Mouse (Mus musculus) left cerebral cortex, postnatal 10 days (tissue): Measurements from ENCODE around the gene Acot7. TPM values are rescaled to one million over a fixed set of nuclear protein-coding genes. Genes with fewer than 3 reads are reported as not detected.

ENCODE experiments used
- DNase-seq, 2 experiments: peaks; one replicate each; pipeline ENCODE4 v3.0.0; 2021 to 2022; ENCODE audit warnings: low spot score in 2 of 2, mixed read lengths in 1 of 2; ENCODE audit errors: extremely low spot score in 1 of 2
- intact Hi-C: fragments of 180-260 bp; cut with DNase I; formaldehyde crosslinking; loops from one replicate; pipeline ENCODE4 v1.15.1; 2025
- total RNA-seq, 2 experiments: library from RNA; stranded (reverse); gene quantifications; 2 replicates each; pipeline ENCODE4 v1.2.3; 2021

The Acot7 gene
- total RNA-seq, 2 experiments from 2014 or later, result 415 to 420 TPM

DNA sequence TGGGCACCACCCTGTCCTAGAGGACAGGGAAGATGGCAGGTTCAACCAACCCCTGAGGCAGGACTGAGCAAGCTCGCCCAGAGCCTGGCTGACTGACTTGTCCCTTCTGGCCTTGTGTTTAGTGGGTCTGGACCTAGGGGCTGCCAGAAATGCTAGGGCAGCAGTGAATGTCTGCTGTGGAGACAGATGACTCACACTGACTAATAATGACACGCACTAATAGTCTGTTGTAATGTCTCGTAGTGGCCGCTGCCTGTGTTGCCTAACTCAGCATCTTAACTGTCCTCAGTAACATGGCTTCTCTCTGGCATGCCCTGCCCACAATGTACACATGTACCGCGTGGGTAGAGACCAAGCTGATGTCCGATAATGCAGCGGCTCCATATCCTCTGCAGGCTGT is 82.5 kb downstream of the Acot7 start:
- intact Hi-C loops, result no loop called here
- no peak for DNase-seq

DNA sequence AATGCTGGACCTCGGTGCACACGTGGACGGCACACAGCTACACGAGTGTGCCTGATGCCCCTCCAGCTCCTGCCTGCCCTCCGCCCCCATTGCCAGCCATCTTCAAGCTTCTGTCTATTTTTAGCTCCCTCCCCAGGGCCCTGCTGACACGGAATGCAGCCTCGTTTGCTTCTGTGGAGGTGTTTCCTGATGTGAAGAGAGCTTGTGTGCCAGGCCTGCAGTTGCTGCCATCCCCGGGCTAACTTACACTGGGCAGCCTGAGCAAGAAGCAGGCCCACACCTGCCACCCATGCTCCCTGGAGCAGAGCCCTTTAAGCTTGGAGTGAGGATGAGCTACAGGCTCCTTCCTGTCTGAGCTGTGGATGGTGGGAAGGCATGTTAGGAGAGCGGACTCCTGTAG is 84.3 kb downstream of the Acot7 start:
- intact Hi-C loops, result no loop called here
- DNase-seq, result no peak

DNA sequence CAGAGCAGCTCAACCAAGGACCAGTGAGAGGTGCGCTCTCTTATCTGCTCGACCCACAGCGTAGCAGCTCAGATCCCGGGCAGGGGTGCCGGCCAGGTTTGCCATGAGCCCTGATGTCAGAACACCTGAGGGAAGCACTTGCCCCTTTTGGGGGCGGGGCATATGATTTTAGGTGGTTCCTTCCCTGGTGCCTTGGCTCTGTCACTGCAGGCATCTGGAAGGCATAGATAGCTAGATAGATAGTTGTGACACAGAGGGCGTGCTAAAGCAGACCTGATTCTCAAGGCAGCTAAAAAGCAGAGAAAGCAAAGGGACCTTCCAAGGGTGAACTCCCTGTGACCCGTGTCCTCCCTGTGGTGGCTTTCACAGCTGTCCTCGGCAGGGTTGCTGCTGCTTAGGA is 85.2 kb downstream of the Acot7 start:
- intact Hi-C loops, result no loop called here
- no peak for DNase-seq

DNA sequence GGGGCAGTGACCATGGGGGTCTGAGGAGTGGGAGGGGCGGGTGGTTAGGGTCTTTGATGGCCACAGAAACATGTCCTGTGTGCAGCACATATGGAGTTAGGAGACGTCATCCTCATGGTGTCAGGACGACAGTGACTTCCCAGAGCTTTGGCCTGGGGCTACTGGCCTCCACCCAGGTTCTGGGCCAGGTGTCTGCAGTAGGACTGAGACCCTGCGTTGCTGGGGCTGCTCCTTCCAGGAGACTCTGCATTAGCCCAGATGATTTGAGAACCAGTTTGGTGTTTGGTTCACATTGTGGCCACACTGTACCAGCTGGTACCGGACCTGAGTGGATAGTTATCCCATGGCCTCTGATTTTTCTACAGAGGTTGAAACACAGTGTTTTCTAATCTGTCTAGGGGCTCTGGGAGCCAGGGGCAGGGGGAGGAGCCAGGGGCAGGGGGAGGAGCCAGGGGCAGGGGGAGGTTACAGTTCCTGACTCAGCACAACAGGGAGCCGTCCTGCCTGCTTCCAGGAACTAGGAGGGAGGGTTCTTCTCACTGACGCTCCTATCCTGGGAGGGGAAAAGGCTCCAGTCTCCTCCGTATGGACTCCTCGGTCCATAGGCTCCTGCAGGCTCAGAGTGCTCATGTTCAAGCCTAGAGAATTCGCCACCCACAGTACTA is 85.7 kb downstream of the Acot7 start:
- no peak for DNase-seq
- intact Hi-C loops, result no loop called here

DNA sequence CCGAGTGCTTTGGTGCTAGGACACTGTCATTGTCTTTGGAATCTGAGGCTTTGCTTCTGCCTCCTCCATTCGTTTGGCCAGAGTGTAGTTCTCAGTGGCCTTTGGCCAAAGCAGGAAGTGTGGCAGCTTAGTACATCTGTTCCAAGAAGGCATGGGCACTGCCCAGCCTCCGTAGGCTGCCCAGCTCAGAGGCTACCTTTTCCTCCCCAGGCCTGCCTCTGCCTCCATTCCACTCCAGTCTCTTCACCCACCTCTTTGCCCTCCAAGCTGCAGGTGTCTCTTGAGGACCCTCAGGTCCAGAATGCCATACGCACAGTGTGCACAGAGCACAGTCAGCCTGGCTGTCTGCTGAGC is 86.2 kb downstream of the Acot7 start:
- DNase-seq, result no peak
- intact Hi-C loops, result no loop called here

DNA sequence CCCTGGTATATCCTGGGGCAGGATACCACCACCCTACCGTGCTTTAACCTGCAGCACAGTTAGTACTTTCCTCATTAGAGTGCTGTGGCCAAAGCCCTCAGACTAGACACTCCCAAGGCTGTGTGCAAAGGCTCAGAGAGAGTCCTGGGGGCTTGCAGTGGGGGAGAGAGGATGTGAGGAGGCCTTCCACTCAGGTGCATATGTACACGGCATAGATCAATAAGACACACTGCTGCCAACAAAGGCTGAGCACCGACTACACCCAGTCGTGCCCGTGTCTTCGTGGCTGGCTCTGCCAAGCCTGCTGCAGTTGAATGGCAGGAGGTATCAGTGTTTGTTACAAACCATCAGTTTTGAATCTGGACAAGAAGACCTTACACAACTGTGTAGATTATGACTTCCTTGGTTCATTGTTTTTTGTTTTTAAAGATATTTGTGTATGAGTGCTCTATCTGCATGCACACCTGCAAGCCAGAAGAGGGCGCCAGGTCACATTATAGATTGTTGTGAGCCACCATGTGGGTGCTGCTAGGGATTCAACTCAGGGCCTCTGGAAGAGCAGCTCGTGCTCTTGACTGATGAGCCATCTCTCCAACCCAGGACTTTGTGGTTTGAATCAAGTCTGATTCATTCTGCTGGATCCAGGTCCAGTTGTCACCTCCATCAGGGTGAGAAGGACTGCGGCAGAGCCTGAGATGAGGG is 87.1 kb downstream of the Acot7 start:
- intact Hi-C loops, result no loop called here
- no peak for DNase-seq

DNA sequence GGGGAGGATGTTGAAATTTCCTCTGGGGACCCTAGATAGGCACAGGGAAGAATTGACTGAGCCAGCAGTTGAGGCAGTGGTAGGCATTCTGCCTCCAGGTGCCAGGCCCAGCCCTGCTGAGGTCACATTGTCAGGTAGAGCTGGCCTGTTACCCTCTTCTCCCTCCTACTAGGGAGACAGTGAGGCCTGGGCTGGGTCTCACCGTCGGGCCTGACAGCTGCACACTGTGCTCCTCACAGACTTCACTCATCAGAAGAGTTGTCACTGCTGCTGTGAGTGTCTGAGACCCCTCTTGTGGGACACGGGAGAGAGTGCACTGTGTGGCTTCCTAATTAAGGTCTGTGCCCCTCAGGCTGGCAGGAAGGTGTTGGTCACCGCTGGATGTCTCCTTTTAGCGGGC is 87.9 kb downstream of the Acot7 start:
- intact Hi-C loops, result no loop called here
- no peak for DNase-seq

DNA sequence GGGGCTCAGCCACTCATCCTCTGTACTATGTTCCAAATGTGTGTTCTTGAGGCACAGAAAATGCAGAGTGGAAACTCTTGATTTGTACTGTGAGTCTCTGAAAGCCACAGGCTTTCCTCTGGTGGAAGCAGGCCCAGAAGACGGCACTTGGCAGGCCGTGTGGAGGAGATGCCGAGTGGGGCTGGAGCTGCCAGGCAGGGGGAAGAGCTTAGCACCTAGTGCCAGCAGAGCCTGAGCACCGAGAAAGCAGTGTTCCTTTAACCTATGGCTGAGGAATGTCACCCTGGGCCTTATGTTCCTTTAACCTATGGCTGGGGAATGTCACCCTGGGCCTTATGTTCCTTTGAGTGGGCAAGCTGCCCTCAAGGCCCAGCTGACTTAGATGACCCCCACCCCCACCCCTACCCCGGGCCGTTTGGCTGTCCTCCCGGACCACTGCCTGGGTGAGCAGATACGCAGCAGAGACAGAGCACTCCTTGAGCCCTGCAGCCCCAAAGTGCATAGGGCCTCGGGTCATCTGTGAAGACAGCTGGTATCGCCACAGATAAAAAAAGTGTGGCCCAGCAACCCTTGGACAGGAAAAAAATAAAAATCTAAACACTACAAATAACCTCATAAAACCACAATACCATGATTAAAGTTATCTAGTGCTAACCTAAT is 88.4 kb downstream of the Acot7 start:
- peak in 1 of 2 experiments; percentile 63 for DNase-seq
- intact Hi-C loops, result no loop called here

DNA sequence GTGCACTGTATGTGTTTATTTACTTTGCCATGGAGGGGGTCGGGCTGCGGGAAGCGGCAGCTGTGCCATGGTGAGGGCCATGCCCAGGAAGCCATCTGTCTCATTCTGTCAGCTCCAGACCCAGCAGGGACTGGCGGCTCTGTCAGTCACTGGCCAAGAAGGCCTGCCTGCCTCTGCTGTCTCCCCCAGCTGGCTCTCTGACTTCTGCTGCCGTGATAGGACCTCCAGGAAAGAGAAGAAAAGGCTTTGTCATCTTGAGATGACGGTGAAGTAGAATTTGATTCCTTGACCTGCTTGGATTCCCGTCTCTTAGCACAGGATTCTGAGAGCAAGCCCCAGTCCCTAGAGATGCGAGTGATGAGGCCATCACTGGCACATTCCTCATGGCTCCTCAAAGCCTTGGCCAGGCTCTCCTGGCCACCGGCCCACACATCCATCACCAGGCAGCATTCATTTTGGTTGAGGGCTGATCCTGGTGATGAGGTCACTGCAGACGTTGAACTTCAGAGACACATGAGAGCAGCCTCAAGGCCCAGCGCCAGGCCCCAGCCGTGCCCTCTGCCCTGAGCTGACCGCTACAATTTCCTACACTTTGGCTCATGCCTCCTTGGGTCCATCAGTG is 89.9 kb downstream of the Acot7 start:
- intact Hi-C loops, result no loop called here
- no peak for DNase-seq

DNA sequence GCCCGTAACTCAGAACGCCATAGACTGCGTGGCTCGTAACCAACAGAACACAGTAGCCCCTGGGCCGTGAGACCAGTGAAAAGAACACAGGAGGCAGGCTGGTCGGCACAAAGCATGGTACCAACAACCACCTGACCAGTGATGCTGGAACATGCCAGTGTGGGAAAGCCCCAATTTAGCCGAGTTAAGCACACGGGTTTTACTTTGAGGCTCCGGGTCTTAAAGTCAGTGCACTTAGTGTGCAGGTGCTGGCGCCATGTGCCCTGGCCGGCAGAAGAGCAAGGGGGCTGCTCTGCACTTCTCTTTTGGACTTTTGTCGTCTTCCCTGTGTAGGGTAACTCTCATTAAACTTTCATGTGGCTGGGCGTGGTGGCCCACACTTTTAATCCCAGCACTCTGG is 92.0 kb downstream of the Acot7 start:
- intact Hi-C loops, result no loop called here

DNA sequence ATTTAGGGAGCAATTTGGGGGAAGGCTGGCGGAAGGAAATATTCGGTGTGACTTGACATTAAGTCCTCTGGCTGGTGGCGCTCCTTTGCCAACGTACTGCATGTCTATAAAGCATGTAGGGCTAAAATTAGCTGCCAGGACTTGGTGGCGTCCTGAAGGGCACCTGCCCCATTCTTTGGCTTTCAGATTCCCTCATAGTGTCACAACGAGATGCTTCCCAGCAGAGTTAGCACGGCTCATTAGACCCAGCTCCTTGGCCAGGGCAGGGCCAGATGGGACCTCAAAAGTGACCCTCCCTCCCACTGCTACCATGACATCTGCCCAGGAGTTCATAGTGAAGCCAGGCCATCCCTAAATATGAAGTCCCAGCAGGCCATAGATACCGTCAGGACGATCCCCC is 92.7 kb downstream of the Acot7 start:
- intact Hi-C loops, result no loop called here
- DNase-seq, result no peak

More for the DNA sequence above, 92.0 kb downstream of the Acot7 start:
- DNase-seq, result no peak

DNA sequence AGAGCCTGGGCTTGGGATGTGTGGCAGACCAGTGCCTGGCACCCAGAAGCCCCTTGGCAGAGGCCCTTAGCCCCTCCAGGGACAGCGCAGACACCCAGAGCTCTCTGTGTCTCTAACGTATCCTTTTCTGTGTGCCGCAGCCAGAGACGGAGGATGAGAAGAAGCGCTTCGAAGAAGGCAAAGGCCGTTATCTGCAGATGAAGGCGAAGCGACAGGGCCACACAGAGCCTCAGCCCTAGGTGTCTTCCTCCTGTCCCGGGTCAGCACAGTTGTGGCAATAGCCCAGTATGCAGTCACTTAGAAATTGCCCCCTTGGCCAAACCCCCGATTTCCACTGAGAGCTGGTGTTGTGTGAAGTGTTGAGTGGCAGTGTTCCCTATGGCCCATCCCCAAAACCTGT is 93.4 kb downstream of the Acot7 start:
- DNase-seq, result no peak
- intact Hi-C loops, result no loop called here

DNA sequence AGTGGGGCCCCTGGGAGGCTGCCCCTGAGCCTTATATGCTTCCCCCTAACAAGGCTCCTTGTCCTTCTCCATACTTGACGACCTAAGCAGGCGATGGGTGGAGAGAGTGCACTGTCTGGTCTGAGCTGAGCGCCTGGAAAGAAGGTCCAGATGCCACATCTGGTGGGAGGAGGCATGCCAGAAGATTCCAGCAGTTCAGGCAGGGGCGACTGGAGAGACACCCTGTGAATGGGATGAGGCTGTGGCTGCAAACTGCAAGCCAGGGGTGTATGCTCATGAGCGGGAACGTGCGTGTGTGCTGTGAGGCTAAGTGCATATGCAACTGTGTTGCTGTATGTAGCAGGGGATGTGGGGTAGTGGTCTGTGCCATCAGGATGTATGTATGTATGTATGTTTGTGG is 94.1 kb downstream of the Acot7 start:
- intact Hi-C loops, result no loop called here
- no peak for DNase-seq

DNA sequence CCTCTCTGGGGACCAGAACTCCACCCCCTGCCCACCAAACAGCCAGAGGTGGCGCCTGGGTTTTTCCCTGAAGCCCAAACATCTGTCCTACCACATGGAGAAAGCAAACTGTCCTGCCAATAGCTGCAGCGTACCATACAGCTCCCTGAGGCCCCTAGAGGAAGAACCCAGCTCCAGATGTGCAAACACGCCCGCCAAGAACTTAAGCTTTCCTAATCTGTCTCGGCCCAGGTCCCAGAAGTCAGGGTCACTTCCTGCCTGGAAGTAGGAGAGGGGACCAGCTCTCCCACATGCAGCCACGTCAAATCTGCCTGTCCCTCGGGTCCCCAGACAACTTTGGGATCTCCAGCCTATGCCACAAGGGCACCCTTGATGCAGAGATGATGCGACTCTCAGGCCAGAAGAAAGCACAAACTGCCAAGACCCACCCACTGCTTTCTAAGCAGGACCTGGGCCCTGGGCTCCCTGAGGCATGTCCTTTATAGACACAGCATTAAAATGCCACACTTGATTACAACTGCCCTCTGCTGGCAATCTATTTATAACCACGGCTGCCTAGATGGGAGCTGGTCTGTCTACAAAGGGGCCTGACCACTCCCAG is 94.6 kb downstream of the Acot7 start:
- DNase-seq, result no peak
- intact Hi-C loops, result no loop called here

DNA sequence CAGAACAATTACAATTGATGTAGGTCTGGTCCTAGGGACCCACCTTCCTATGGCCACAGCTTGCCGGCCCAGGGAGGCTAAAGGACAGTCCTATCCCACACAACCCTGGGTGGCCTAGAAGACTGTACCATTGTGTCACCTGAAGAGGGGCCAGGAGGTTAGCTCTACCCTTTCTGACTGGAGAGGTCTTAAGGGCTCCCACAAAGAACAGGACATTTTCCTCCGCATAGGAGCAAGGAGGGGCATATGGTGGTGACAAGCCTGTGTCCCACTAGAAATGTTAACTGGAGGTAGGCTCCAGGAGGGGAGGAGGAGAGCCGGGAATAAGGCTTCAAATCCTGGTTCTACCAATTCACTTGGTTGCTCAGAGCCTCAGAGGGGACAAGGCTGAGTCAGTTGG is 95.3 kb downstream of the Acot7 start:
- intact Hi-C loops, result no loop called here
- DNase-seq, result no peak

DNA sequence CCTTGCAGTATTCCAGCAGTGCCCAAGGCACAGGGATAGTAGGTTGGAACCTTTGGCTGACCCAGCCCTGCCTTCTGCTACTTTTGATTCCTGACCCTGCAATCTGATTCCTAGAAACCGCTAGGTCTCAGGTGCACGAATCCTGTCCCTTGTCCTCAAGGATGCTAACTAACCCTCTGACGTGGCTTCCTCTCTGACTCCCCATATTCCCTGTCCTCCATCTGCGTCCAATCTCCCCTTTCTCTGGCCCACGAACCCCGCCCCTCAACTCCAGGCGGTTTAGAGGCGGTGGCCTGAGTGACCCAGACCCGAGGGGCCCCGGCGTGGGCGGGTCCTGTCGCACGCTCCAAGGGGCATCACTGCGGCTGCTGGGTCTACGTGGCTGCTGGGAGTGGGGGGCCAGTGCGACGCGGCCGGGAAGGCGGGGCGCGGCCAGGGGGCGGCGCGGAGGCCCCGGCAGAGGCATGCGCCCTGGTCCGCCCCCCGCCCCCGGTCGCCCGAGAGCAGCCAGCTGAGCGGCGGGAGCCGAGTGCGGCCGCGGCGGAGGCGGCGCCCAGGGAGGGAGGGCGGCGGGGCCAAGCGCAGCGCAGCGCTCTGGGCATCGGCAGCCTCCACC is 95.8 kb downstream of the Acot7 start, which contains the start of gene Gpr153:
Gpr153 (plus strand) TSS at position 612 of the 616 bp plus-strand sequence.
- peak in 1 of 2 experiments; percentile 81 for DNase-seq
- intact Hi-C loops, result no loop called here

DNA sequence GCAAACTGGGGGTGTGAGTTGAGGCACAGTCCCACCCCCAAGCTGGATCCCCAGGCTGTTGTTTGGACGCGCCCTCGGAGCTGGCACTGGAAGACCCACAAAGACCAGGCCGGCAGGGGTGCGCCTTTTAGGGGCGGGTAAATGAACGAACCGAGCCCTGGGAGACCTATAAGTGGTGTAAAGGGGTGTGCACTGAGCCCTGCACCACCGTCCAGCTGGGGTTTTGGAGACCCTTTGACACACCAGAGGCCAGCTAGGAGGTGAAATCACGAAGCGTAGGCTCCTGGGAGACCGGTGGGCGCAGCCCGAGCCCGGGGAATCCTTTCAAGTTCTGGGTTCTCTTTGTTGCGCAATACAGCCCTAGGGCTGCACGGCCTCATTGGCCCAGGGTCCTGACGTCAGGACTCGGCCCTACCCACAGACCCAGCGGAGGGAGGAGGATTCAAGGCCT is 96.8 kb downstream of the Acot7 start:
- intact Hi-C loops, result no loop called here
- no peak for DNase-seq

DNA sequence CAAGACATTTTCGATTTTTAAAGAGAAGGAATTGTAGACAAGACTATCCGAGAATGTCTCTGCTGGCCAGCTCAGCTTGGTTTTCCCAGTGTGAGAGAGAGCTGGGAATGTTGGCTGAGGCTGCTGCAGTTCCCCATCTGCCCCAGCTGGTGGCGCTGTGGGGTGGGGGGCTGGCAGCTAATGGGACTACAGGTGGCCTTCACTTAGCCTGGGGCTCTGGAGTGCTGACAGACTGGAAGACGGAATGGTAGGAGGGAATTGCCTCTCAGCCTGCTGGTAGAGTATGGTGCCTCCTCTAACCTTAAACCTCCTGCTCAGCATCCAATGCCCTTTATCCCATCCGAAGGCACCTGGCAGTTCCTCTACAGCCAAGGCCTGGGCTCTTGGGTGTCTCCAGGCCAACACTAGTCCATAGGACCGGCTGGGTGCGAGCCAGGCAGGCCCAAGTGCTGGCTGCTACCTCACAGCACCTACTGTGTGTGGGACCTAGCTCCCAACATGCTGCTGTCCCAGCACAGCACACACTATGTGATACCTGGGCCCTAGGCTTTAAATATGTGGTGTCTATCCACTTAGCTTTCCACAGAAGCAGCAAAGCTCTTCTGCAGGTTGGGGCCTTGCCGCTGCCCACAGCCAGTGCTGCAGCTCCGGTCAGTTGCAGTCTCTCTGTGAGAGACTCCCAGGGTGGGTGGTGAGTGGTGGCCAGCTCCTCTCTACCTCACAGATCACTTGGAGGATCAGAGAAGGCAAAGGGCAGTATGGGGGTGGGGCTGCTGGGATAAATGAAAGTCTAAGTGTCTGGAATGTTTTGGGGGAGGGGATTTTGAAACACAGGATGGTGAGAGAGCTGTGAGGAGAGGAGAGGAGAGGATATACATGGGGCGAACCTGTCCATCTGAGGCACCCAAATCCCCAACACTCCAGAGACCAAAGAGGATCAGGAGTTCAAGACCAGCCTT is 98.7 kb downstream of the Acot7 start:
- intact Hi-C loops, result no loop called here
- no peak for DNase-seq
